Mouse (Mus musculus): ENCODE results near the gene Cntln.

DNA sequence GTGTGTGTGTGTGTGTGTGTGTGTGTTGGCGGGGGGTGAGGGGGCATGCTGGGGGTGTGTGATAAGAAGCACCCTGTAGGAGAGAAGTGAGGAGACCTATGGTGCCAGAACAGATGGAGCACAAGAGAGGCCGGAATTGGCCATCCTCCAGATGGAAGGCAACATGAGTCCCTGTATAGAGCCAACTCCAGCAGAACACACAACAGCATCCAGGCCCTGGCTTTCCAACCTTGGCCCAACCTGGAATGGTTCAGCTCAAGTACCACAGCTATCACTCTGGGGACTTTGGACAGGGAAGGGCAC lies 279.2 kb downstream of the Cntln start:
- TF ChIP-seq CTCF (IDR thresholded peaks at IDR 0.05; ENCODE audit: low read depth) (no peak), EP300 (IDR thresholded peaks at IDR 0.05; ENCODE audit: low read depth) (no peak)

Measured in heart, postnatal 0 days (tissue).